Mouse (Mus musculus): Measurements from ENCODE around the gene Ddit4.

GRCm38 (mm10) chr10:59964504-59965361 lies 13.1 kb upstream of the Ddit4 start:
- TF ChIP-seq POLR2A (IDR thresholded peaks at IDR 0.05; ENCODE audit: insufficient read depth, low read depth, low read length) = no peak
- no peak for TF ChIP-seq CTCF (IDR thresholded peaks at IDR 0.05; ENCODE audit: insufficient read depth, low read depth, low read length)

Measured in olfactory bulb, adult 2 months (tissue).